Mouse (Mus musculus): ENCODE measurements around the gene Hoxb3. TPM values are rescaled to one million over a fixed set of nuclear protein-coding genes. Genes with fewer than 3 reads are reported as not detected.

Gene Hoxb3
- total and polyA plus RNA-seq, 3 experiments, result not detected

GRCm38 (mm10) chr11:96353522-96353841 is 30.4 kb downstream of the Hoxb3 start:
- DNase-seq (ENCODE audit: low read depth, low spot score), result no peak
- Histone ChIP-seq H3K79me2 (ENCODE audit: control insufficient read depth, insufficient read depth, low read length, poor library complexity) (no peaks in the 10 kb centered on the region), H3K4me1 (ENCODE audit: control insufficient read depth in 1 of 2, insufficient read depth in 2 of 2, low read length in 2 of 2) (no peaks in the 10 kb centered on the region), H3K4me3 (ENCODE audit: control insufficient read depth in 1 of 2, insufficient read depth in 1 of 2, low read depth in 2 of 2, low read length in 2 of 2) (no peak overlapping the region), H3K36me3 (ENCODE audit: control insufficient read depth in 1 of 2, insufficient read depth in 2 of 2, low read length in 2 of 2) (no peaks in the 10 kb centered on the region), H3K9me3 (replicated peaks; ENCODE audit: insufficient read depth, low read length) (no peaks in the 10 kb centered on the region), H3K9ac (ENCODE audit: control insufficient read depth, low read depth, low read length, poor library complexity, severe bottlenecking) (no peak overlapping the region), H3K27ac (ENCODE audit: control insufficient read depth, low read depth, low read length) (no peak overlapping the region), H3K27me3 (ENCODE audit: control insufficient read depth in 1 of 2, insufficient read depth in 2 of 2, low read length in 2 of 2) (peaks cover 4 to 6% of the 10 kb centered on the region in 2 experiments; a peak in 3 of 4 replicates)
- no peak for TF ChIP-seq MAX (IDR thresholded peaks at IDR 0.05; ENCODE audit: low read length)
- no peak for TF ChIP-seq HCFC1 (IDR thresholded peaks at IDR 0.05; ENCODE audit: low read depth, low read length)
- no peak for TF ChIP-seq MAFK (IDR thresholded peaks at IDR 0.05; ENCODE audit: borderline replicate concordance, low read depth, low read length)
- TF ChIP-seq MAZ (IDR thresholded peaks at IDR 0.05; ENCODE audit: low read depth, low read length), result no peak

DNA sequence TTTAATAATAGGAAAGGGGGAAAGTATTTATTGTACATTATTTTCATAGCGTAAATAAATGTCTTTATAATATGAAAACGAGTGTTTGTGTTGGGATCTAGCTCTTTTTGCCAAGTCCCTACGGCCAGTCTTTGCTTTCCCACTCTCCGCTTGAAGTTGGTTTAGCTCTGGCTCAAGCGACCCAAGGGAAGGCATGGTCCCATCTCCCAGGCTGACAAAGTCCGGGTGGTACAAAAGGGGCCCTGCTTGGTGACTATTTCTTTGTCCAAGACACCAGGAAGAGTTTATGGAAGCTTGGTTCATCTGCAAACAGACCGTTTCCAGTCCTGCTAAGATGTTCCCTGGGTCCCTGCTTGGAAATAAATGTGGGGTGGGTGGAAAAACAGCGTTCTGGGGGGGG is 30.8 kb downstream of the Hoxb3 start:
- no peak for DNase-seq (ENCODE audit: low read depth, low spot score)
- Histone ChIP-seq H3K79me2 (ENCODE audit: control insufficient read depth, insufficient read depth, low read length, poor library complexity) (no peaks in the 10 kb centered on the region), H3K27me3 (ENCODE audit: control insufficient read depth in 1 of 2, insufficient read depth in 2 of 2, low read length in 2 of 2) (peaks cover 4 to 6% of the 10 kb centered on the region in 2 experiments; a peak in 3 of 4 replicates), H3K36me3 (ENCODE audit: control insufficient read depth in 1 of 2, insufficient read depth in 2 of 2, low read length in 2 of 2) (no peaks in the 10 kb centered on the region), H3K4me1 (ENCODE audit: control insufficient read depth in 1 of 2, insufficient read depth in 2 of 2, low read length in 2 of 2) (no peaks in the 10 kb centered on the region), H3K27ac (ENCODE audit: control insufficient read depth, low read depth, low read length) (no peak overlapping the region), H3K9me3 (replicated peaks; ENCODE audit: insufficient read depth, low read length) (no peaks in the 10 kb centered on the region), H3K9ac (ENCODE audit: control insufficient read depth, low read depth, low read length, poor library complexity, severe bottlenecking) (no peak overlapping the region), H3K4me3 (ENCODE audit: control insufficient read depth in 1 of 2, insufficient read depth in 1 of 2, low read depth in 2 of 2, low read length in 2 of 2) (no peak overlapping the region)
- TF ChIP-seq RCOR1 (IDR thresholded peaks at IDR 0.05; ENCODE audit: low read depth, low read length) (no peak), E2F4 (IDR thresholded peaks at IDR 0.05; ENCODE audit: borderline replicate concordance, low read depth, low read length) (no peak), UBTF (IDR thresholded peaks at IDR 0.05; ENCODE audit: borderline replicate concordance, insufficient read depth, low read depth, low read length) (no peak), GABPA (IDR thresholded peaks at IDR 0.05; ENCODE audit: low read depth, low read length) (no peak), USF1 (IDR thresholded peaks at IDR 0.05; ENCODE audit: low read depth, low read length) (no peak), TBP (IDR thresholded peaks at IDR 0.05; ENCODE audit: low read depth, low read length) (no peak), USF2 (IDR thresholded peaks at IDR 0.05; ENCODE audit: borderline replicate concordance in 1 of 2, insufficient read depth in 1 of 2, low read depth in 1 of 2, low read length in 2 of 2) (no peak), JUND (IDR thresholded peaks at IDR 0.05; ENCODE audit: low read depth, low read length) (no peak), ETS1 (IDR thresholded peaks at IDR 0.05; ENCODE audit: low read depth, low read length) (no peak), SMC3 (IDR thresholded peaks at IDR 0.05; ENCODE audit: low read depth, low read length) (no peak), CTCF (IDR thresholded peaks at IDR 0.05 in 2 of 3, conservative IDR thresholded peaks at IDR 0.05 in 1 of 3; ENCODE audit: control insufficient read depth in 1 of 3, insufficient read depth in 1 of 3, low read depth in 2 of 3, low read length in 3 of 3, poor library complexity in 1 of 3, severe bottlenecking in 1 of 3) (no peak), BHLHE40 (IDR thresholded peaks at IDR 0.05; ENCODE audit: borderline replicate concordance, low read depth, low read length) (no peak), ZNF384 (IDR thresholded peaks at IDR 0.05; ENCODE audit: low read depth, low read length) (no peak), MEF2A (IDR thresholded peaks at IDR 0.05; ENCODE audit: extremely low read depth, insufficient replicate concordance, low read depth, low read length, poor library complexity, severe bottlenecking) (no peak), GATA1 (IDR thresholded peaks at IDR 0.05; ENCODE audit: low read depth, low read length) (no peak), CHD2 (IDR thresholded peaks at IDR 0.05; ENCODE audit: low read length) (no peak), MXI1 (IDR thresholded peaks at IDR 0.05; ENCODE audit: low read depth, low read length) (no peak), CHD1 (IDR thresholded peaks at IDR 0.05; ENCODE audit: low read depth, low read length) (no peak), RAD21 (IDR thresholded peaks at IDR 0.05; ENCODE audit: low read depth, low read length) (no peak)
